Mouse (Mus musculus) small intestine, adult 2 months (tissue): ENCODE results near the gene Ddx19a. TPM values are rescaled to one million over a fixed set of nuclear protein-coding genes. Genes with fewer than 3 reads are reported as not detected.

Experiments
- H3K27ac ChIP-seq: fragments of 200-500 bp; 2 replicates; pipeline ENCODE4 v1.5.1; 2012; ENCODE audit warnings: low read depth, low read length, control low read depth, inconsistent platforms; ENCODE audit not compliant: insufficient read depth
- H3K27me3 ChIP-seq: fragments of 200-500 bp; 2 replicates; pipeline ENCODE4 v1.6.1; 2012; ENCODE audit warnings: mild to moderate bottlenecking, moderate library complexity, low read length, inconsistent platforms; ENCODE audit not compliant: control insufficient read depth, insufficient read depth
- H3K36me3 ChIP-seq: fragments of 200-500 bp; 2 replicates; pipeline ENCODE4 v1.6.1; 2012; ENCODE audit warnings: mild to moderate bottlenecking, low read length, control low read depth, inconsistent platforms; ENCODE audit not compliant: control insufficient read depth, insufficient read depth
- H3K4me1 ChIP-seq: fragments of 200-500 bp; 2 replicates; pipeline ENCODE4 v1.6.1; 2012; ENCODE audit warnings: low read length, inconsistent platforms, mixed read lengths; ENCODE audit not compliant: control insufficient read depth, insufficient read depth, insufficient read length
- H3K4me3 ChIP-seq: fragments of 200-500 bp; 2 replicates; pipeline ENCODE4 v1.5.1; 2012; ENCODE audit warnings: low read depth, mild to moderate bottlenecking, control low read depth, inconsistent platforms, low read length, moderate library complexity
- CTCF ChIP-seq: fragments of 200-500 bp; IDR thresholded peaks from 2 replicates; pipeline ENCODE4 v1.5.1; 2012; ENCODE audit warnings: low read depth, mild to moderate bottlenecking, control low read depth, inconsistent platforms, low read length, moderate library complexity, mixed read lengths; ENCODE audit not compliant: insufficient replicate concordance, insufficient read length; ENCODE audit errors: extremely low read depth
- POLR2A ChIP-seq: fragments of 200-500 bp; IDR thresholded peaks from 2 replicates; pipeline ENCODE4 v1.6.1; 2012; ENCODE audit warnings: low read depth, mild to moderate bottlenecking, control low read depth, inconsistent platforms, low read length, moderate library complexity
- WGBS: fragments of 180-500 bp; shearing (Covaris S2); methylation state at CpG from one replicate; pipeline ENCODE4 v1.1.7; 2018; 5-methylcytosine and 5-hydroxymethylcytosine counted together
- polyA plus RNA-seq: library from polyadenylated mRNA; depleted of rRNA; stranded (reverse); fragments of >200 nt; gene quantifications from 2 replicates; pipeline ENCODE4 v1.2.3, GENCODE M21; 2012; rRNA removed

The Ddx19a gene
- polyA plus RNA-seq, 1 experiment: 10.4 TPM

GRCm38 (mm10) chr8:110929066-110929465 lies 68.5 kb downstream of the Ddx19a start:
- Histone ChIP-seq H3K4me3 (no peak overlapping the region), H3K36me3 (no peaks in the 10 kb centered on the region), H3K27me3 (no peaks in the 10 kb centered on the region), H3K27ac (0 out of 2 replicates have a peak overlapping the region, but pooled peaks have one; percentile 46), H3K4me1 (no peaks in the 10 kb centered on the region)
- TF ChIP-seq POLR2A (no peak), CTCF (no peak)
- 68% methylated on average over 5 of the region's 5 CpGs for WGBS

- Histone ChIP-seq H3K4me3 (no peak overlapping the region), H3K36me3 (no peaks in the 10 kb centered on the region), H3K27me3 (no peaks in the 10 kb centered on the region), H3K4me1 (no peaks in the 10 kb centered on the region), H3K27ac (no peak overlapping the region)
- 70% methylated on average over 7 of the region's 7 CpGs for WGBS
- TF ChIP-seq POLR2A: no peak
- no peak for TF ChIP-seq CTCF
These were observed 69.2 kb downstream of the Ddx19a start for GRCm38 (mm10) chr8:110928435-110928834.

GRCm38 (mm10) chr8:110926690-110927089 lies 70.9 kb downstream of the Ddx19a start:
- TF ChIP-seq CTCF (no peak), POLR2A (no peak)
- WGBS: 50% methylated on average over 5 of the region's 5 CpGs
- no peaks in the 10 kb centered on the region for H3K4me1 ChIP-seq

GRCm38 (mm10) chr8:110925691-110926140 lies 71.9 kb downstream of the Ddx19a start:
- Histone ChIP-seq H3K4me3 (no peak overlapping the region), H3K36me3 (no peaks in the 10 kb centered on the region), H3K4me1 (no peaks in the 10 kb centered on the region), H3K27me3 (no peaks in the 10 kb centered on the region), H3K27ac (no peak overlapping the region)
- TF ChIP-seq CTCF: no peak
- no peak for TF ChIP-seq POLR2A
- 70% methylated on average over 8 of the region's 8 CpGs for WGBS

More at GRCm38 (mm10) chr8:110926690-110927089, 70.9 kb downstream of the Ddx19a start:
- Histone ChIP-seq H3K27me3 (no peaks in the 10 kb centered on the region), H3K27ac (no peak overlapping the region), H3K36me3 (no peaks in the 10 kb centered on the region), H3K4me3 (no peak overlapping the region)

Other genes with a start within 250 kb of the Ddx19a start
- 7.6 and 16.7 TPM in 2 replicates for gene Il34, start 191.9 kb downstream of the Ddx19a start, polyA plus RNA-seq
- 13.5 and 21.6 TPM in 2 replicates for gene Cog4, start 151.2 kb downstream of the Ddx19a start, polyA plus RNA-seq
- gene Sf3b3, start 151.0 kb downstream of the Ddx19a start, polyA plus RNA-seq: 9.1 and 14.4 TPM in 2 replicates
- 17.9 and 21.7 TPM in 2 replicates for gene Fuk, start 95.3 kb downstream of the Ddx19a start, polyA plus RNA-seq
- gene St3gal2, start 77.9 kb downstream of the Ddx19a start, polyA plus RNA-seq: 3.6 and 5.9 TPM in 2 replicates
- 1.3 and 1.7 TPM in 2 replicates for gene Ddx19b, start 34.0 kb upstream of the Ddx19a start, polyA plus RNA-seq
- 7.9 and 23.6 TPM in 2 replicates for gene Aars, start 35.3 kb upstream of the Ddx19a start, polyA plus RNA-seq
- gene Exosc6, start 58.5 kb upstream of the Ddx19a start, polyA plus RNA-seq: 23.6 and 25.8 TPM in 2 replicates
- gene Clec18a, start 94.6 kb upstream of the Ddx19a start, polyA plus RNA-seq: not detected in 2 replicates
- gene Pdpr, start 96.8 kb upstream of the Ddx19a start, polyA plus RNA-seq: 6.4 and 6.7 TPM in 2 replicates